Mouse (Mus musculus): ENCODE results near the gene Tnnt3. TPM values are rescaled to one million over a fixed set of nuclear protein-coding genes. Genes with fewer than 3 reads are reported as not detected.

The Tnnt3 gene
- total and polyA plus RNA-seq, 3 experiments: not detected

GRCm38 (mm10) chr7:142522352-142522751 is 23.7 kb downstream of the Tnnt3 start (continued):
- TF ChIP-seq HCFC1 (IDR thresholded peaks at IDR 0.05; ENCODE audit: low read depth, low read length): no peak
- TF ChIP-seq MYB (IDR thresholded peaks at IDR 0.05; ENCODE audit: low read depth, low read length): no peak
- TF ChIP-seq UBTF (IDR thresholded peaks at IDR 0.05; ENCODE audit: borderline replicate concordance, insufficient read depth, low read depth, low read length): no peak
- no peak for TF ChIP-seq POLR2A (IDR thresholded peaks at IDR 0.05; ENCODE audit: control insufficient read depth in 1 of 2, insufficient read depth in 1 of 2, low read depth in 1 of 2, low read length in 2 of 2, poor library complexity in 1 of 2)
- TF ChIP-seq USF2 (IDR thresholded peaks at IDR 0.05; ENCODE audit: borderline replicate concordance in 1 of 2, insufficient read depth in 1 of 2, low read depth in 1 of 2, low read length in 2 of 2): no peak
- no peak for TF ChIP-seq USF1 (IDR thresholded peaks at IDR 0.05; ENCODE audit: low read depth, low read length)
- no peak for TF ChIP-seq E2F4 (IDR thresholded peaks at IDR 0.05; ENCODE audit: borderline replicate concordance, low read depth, low read length)
- TF ChIP-seq TBP (IDR thresholded peaks at IDR 0.05; ENCODE audit: low read depth, low read length): no peak
- TF ChIP-seq NELFE (IDR thresholded peaks at IDR 0.05; ENCODE audit: low read depth, low read length): no peak
- TF ChIP-seq MXI1 (IDR thresholded peaks at IDR 0.05; ENCODE audit: low read depth, low read length): no peak
- TF ChIP-seq ZNF384 (IDR thresholded peaks at IDR 0.05; ENCODE audit: low read depth, low read length): no peak
- TF ChIP-seq KAT2A (conservative IDR thresholded peaks at IDR 0.05; ENCODE audit: low read depth, low read length): no peak

- peaks cover 8 to 15% of the 10 kb centered on the region in 2 experiments for H3K27me3 ChIP-seq (ENCODE audit: control insufficient read depth in 1 of 2, insufficient read depth in 2 of 2, low read length in 2 of 2)
- H3K9me3 ChIP-seq (replicated peaks; ENCODE audit: insufficient read depth, low read length): no peaks in the 10 kb centered on the region
- DNase-seq (ENCODE audit: low read depth, low spot score): no peak
- no peaks in the 10 kb centered on the region for H3K79me2 ChIP-seq (ENCODE audit: control insufficient read depth, insufficient read depth, low read length, poor library complexity)
- TF ChIP-seq CHD2 (IDR thresholded peaks at IDR 0.05; ENCODE audit: low read length) (no peak), USF2 (IDR thresholded peaks at IDR 0.05; ENCODE audit: borderline replicate concordance in 1 of 2, insufficient read depth in 1 of 2, low read depth in 1 of 2, low read length in 2 of 2) (no peak), ZKSCAN1 (IDR thresholded peaks at IDR 0.05; ENCODE audit: low read depth, low read length) (no peak), USF1 (IDR thresholded peaks at IDR 0.05; ENCODE audit: low read depth, low read length) (no peak)
- H3K4me3 ChIP-seq (ENCODE audit: control insufficient read depth in 1 of 2, insufficient read depth in 1 of 2, low read depth in 2 of 2, low read length in 2 of 2): no peak overlapping the region
- no peak overlapping the region for H3K27ac ChIP-seq (ENCODE audit: control insufficient read depth, low read depth, low read length)
- H3K4me1 ChIP-seq (ENCODE audit: control insufficient read depth in 1 of 2, insufficient read depth in 2 of 2, low read length in 2 of 2): no peaks in the 10 kb centered on the region
- no peaks in the 10 kb centered on the region for H3K36me3 ChIP-seq (ENCODE audit: control insufficient read depth in 1 of 2, insufficient read depth in 2 of 2, low read length in 2 of 2)
- no peak overlapping the region for H3K9ac ChIP-seq (ENCODE audit: control insufficient read depth, low read depth, low read length, poor library complexity, severe bottlenecking)
Measured at GRCm38 (mm10) chr7:142523200-142523990, 24.8 kb downstream of the Tnnt3 start.

GRCm38 (mm10) chr7:142525342-142526178 is 26.9 kb downstream of the Tnnt3 start:
- Histone ChIP-seq H3K27ac (ENCODE audit: control insufficient read depth, low read depth, low read length) (no peak overlapping the region), H3K4me1 (ENCODE audit: control insufficient read depth in 1 of 2, insufficient read depth in 2 of 2, low read length in 2 of 2) (no peaks in the 10 kb centered on the region), H3K36me3 (ENCODE audit: control insufficient read depth in 1 of 2, insufficient read depth in 2 of 2, low read length in 2 of 2) (no peaks in the 10 kb centered on the region), H3K4me3 (ENCODE audit: control insufficient read depth in 1 of 2, insufficient read depth in 1 of 2, low read depth in 2 of 2, low read length in 2 of 2) (no peak overlapping the region), H3K9me3 (replicated peaks; ENCODE audit: insufficient read depth, low read length) (no peaks in the 10 kb centered on the region), H3K79me2 (ENCODE audit: control insufficient read depth, insufficient read depth, low read length, poor library complexity) (no peaks in the 10 kb centered on the region), H3K9ac (ENCODE audit: control insufficient read depth, low read depth, low read length, poor library complexity, severe bottlenecking) (no peak overlapping the region), H3K27me3 (ENCODE audit: control insufficient read depth in 1 of 2, insufficient read depth in 2 of 2, low read length in 2 of 2) (peaks cover 6 to 15% of the 10 kb centered on the region in 2 experiments)
- TF ChIP-seq SMC3 (IDR thresholded peaks at IDR 0.05; ENCODE audit: low read depth, low read length) (no peak), SIN3A (IDR thresholded peaks at IDR 0.05; ENCODE audit: low read length) (no peak), ZKSCAN1 (IDR thresholded peaks at IDR 0.05; ENCODE audit: low read depth, low read length) (no peak), MYB (IDR thresholded peaks at IDR 0.05; ENCODE audit: low read depth, low read length) (no peak), CHD1 (IDR thresholded peaks at IDR 0.05; ENCODE audit: low read depth, low read length) (no peak), TAL1 (IDR thresholded peaks at IDR 0.05; ENCODE audit: low read length) (no peak), NELFE (IDR thresholded peaks at IDR 0.05; ENCODE audit: low read depth, low read length) (no peak), TCF12 (IDR thresholded peaks at IDR 0.05; ENCODE audit: low read depth, low read length) (no peak), POLR2AphosphoS2 (IDR thresholded peaks at IDR 0.05; ENCODE audit: low read length) (no peak), E2F4 (IDR thresholded peaks at IDR 0.05; ENCODE audit: borderline replicate concordance, low read depth, low read length) (no peak), UBTF (IDR thresholded peaks at IDR 0.05; ENCODE audit: borderline replicate concordance, insufficient read depth, low read depth, low read length) (no peak), CHD2 (IDR thresholded peaks at IDR 0.05; ENCODE audit: low read length) (no peak), USF1 (IDR thresholded peaks at IDR 0.05; ENCODE audit: low read depth, low read length) (no peak), MYC (IDR thresholded peaks at IDR 0.05; ENCODE audit: low read depth, low read length) (no peak), TBP (IDR thresholded peaks at IDR 0.05; ENCODE audit: low read depth, low read length) (no peak), JUND (IDR thresholded peaks at IDR 0.05; ENCODE audit: low read depth, low read length) (no peak), MXI1 (IDR thresholded peaks at IDR 0.05; ENCODE audit: low read depth, low read length) (no peak), GABPA (IDR thresholded peaks at IDR 0.05; ENCODE audit: low read depth, low read length) (no peak)
- no peak for DNase-seq (ENCODE audit: low read depth, low spot score)
